Mouse (Mus musculus) erythroblast, embryonic 14.5 days (primary cell): ENCODE measurements around the gene Mzt1. TPM values are rescaled to one million over a fixed set of nuclear protein-coding genes. Genes with fewer than 3 reads are reported as not detected.
"Not testable (repeated sequence)": the region's sequence is repeated elsewhere in the genome, so short reads cannot be mapped to it uniquely, and the experiment has no call there.

Experiments used
- H3K27me3 ChIP-seq: 2 replicates; pipeline ENCODE4 v1.6.1; 2012; ENCODE audit warnings: inconsistent platforms; ENCODE audit not compliant: control insufficient read depth
- H3K36me3 ChIP-seq: 2 replicates; pipeline ENCODE4 v1.6.1; 2012; ENCODE audit warnings: mild to moderate bottlenecking, inconsistent platforms; ENCODE audit not compliant: control insufficient read depth
- H3K4me1 ChIP-seq: 2 replicates; pipeline ENCODE4 v1.6.1; 2012; ENCODE audit warnings: inconsistent platforms; ENCODE audit not compliant: control insufficient read depth
- H3K4me3 ChIP-seq: replicated peaks from 2 replicates; pipeline ENCODE3; 2012; ENCODE audit warnings: moderate library complexity, mild to moderate bottlenecking, inconsistent platforms
- H3K9me3 ChIP-seq: 2 replicates; pipeline ENCODE4 v1.6.1; 2012; ENCODE audit warnings: low read length, inconsistent platforms, mixed read lengths; ENCODE audit not compliant: control insufficient read depth
- GATA1 ChIP-seq: IDR thresholded peaks from 2 replicates; pipeline ENCODE4 v1.6.1; 2012; ENCODE audit warnings: low read length, inconsistent platforms, mixed read lengths
- TAL1 ChIP-seq: IDR thresholded peaks from 3 replicates; pipeline ENCODE4 v1.6.1; 2012; ENCODE audit warnings: low read length, inconsistent platforms, mixed read lengths
- polyA plus RNA-seq: library from polyadenylated mRNA; stranded (reverse); fragments of >175 nt; gene quantifications from 2 replicates; pipeline ENCODE4 v1.2.3, GENCODE M21; 2012

Gene Mzt1
- polyA plus RNA-seq, 1 experiment, result 2.3 TPM

DNA sequence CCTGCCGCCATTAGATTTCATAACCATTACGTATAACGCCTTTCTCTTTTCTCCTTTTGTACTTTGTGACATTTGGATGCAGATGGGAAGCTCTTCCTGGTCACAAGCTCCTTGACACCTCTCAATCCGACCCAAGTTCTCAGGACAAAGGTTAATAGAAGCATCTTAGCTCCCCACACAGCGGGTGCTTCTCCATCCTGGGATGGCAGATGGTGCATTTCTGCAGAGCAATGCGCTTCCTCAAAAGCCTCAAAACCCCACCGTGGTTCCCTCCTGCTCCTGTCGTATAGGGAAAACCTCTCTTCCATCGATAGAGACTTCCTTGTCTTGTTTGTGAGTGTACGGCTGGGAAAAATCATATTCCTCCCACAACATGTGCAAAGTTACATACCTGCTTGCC is 1.8 kb downstream of the Mzt1 start:
- no peak for TF ChIP-seq TAL1
- no peak for TF ChIP-seq GATA1
- H3K4me3 ChIP-seq, result peak overlapping the region; percentile 96
- peaks cover 35% of the 10 kb centered on the region for H3K36me3 ChIP-seq
- peaks cover 50% of the 10 kb centered on the region for H3K4me1 ChIP-seq
- no peaks in the 10 kb centered on the region for H3K9me3 ChIP-seq
- H3K27me3 ChIP-seq, result no peaks in the 10 kb centered on the region

- Histone ChIP-seq H3K4me3 (peak overlapping the region; percentile 96), H3K36me3 (peaks cover 35% of the 10 kb centered on the region), H3K9me3 (no peaks in the 10 kb centered on the region), H3K27me3 (no peaks in the 10 kb centered on the region), H3K4me1 (peaks cover 45% of the 10 kb centered on the region)
- TF ChIP-seq GATA1 (no peak), TAL1 (no peak)
These were observed 2.4 kb downstream of the Mzt1 start for GRCm38 (mm10) chr14:99043499-99043898.

- no peaks in the 10 kb centered on the region for H3K9me3 ChIP-seq
- TF ChIP-seq TAL1 (no peak), GATA1 (no peak)
- H3K4me1 ChIP-seq, result peaks cover 36% of the 10 kb centered on the region
- no peak overlapping the region for H3K4me3 ChIP-seq
- no peaks in the 10 kb centered on the region for H3K27me3 ChIP-seq
- peaks cover 45% of the 10 kb centered on the region for H3K36me3 ChIP-seq
These were observed 4.5 kb downstream of the Mzt1 start for GRCm38 (mm10) chr14:99041416-99041815.

DNA sequence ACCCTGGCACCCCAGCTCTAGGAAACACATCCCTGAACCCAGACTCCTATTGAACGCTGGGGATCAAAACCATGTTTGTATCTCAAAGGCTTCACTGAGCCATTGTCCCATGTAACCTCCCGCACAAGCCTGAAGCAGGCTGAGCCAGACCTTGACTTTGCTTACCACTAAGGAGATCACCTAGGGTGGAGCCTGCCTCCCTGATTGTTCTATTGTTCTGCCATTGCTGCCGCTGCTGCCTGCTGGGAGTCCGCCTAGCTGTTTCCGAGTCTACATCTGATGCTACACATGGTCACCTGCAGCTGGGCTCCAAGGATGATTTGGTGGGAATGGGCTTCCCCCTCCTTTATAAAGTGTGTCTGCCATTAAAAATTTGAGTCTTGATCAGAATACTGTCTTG is 6.6 kb downstream of the Mzt1 start:
- not testable (repeated sequence) for H3K4me3 ChIP-seq, H3K27me3 ChIP-seq, H3K9me3 ChIP-seq
- H3K36me3 ChIP-seq, result peaks cover 59% of the 10 kb centered on the region
- H3K4me1 ChIP-seq, result peaks cover 30% of the 10 kb centered on the region

- H3K9me3 ChIP-seq, result no peaks in the 10 kb centered on the region
- H3K4me1 ChIP-seq, result peaks cover 20% of the 10 kb centered on the region
- H3K4me3 ChIP-seq, result no peak overlapping the region
- peaks cover 62% of the 10 kb centered on the region for H3K36me3 ChIP-seq
- TF ChIP-seq GATA1, result no peak
- no peak for TF ChIP-seq TAL1
- H3K27me3 ChIP-seq, result no peaks in the 10 kb centered on the region
These were observed 8.2 kb downstream of the Mzt1 start for GRCm38 (mm10) chr14:99037703-99038102.

GRCm38 (mm10) chr14:99036039-99036438 is 9.9 kb downstream of the Mzt1 start:
- TF ChIP-seq GATA1, result no peak
- TF ChIP-seq TAL1, result no peak
- Histone ChIP-seq H3K9me3 (no peaks in the 10 kb centered on the region), H3K27me3 (no peaks in the 10 kb centered on the region), H3K4me1 (peaks cover 8% of the 10 kb centered on the region), H3K36me3 (peaks cover 67% of the 10 kb centered on the region), H3K4me3 (no peak overlapping the region)

- not testable (repeated sequence) for H3K27me3 ChIP-seq
- H3K36me3 ChIP-seq, result peaks cover 62% of the 10 kb centered on the region
These were observed 11.1 kb downstream of the Mzt1 start for GRCm38 (mm10) chr14:99034851-99035250.

DNA sequence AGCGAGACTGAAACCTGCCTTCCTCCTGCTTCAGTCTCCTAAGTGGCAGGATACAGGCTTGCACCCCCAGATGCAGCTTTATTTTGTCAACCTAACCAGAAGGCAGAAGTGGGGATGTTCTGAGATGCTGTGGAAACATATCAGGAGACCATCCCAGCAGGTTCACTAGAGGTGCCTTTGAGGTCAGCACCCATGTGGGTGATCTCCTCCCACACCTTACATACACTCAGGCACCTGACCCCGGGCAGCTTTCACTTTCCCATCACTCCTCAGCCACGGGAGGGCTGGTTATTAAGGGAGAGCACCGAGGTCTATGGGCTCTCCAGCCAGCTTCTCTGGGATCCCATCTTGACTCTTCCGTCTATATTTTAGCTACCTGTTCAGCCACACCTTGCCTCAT is 13.3 kb downstream of the Mzt1 start:
- Histone ChIP-seq H3K27me3 (no peaks in the 10 kb centered on the region), H3K9me3 (no peaks in the 10 kb centered on the region), H3K36me3 (peaks cover 41% of the 10 kb centered on the region), H3K4me3 (no peak overlapping the region), H3K4me1 (peaks cover under 1% of the 10 kb centered on the region)
- TF ChIP-seq GATA1 (no peak), TAL1 (no peak)

More at GRCm38 (mm10) chr14:99034851-99035250, 11.1 kb downstream of the Mzt1 start:
- H3K9me3 ChIP-seq, H3K4me1 ChIP-seq, H3K4me3 ChIP-seq: not testable (repeated sequence)

- Histone ChIP-seq H3K4me1 (no peaks in the 10 kb centered on the region), H3K27me3 (no peaks in the 10 kb centered on the region), H3K9me3 (peaks cover 3% of the 10 kb centered on the region), H3K4me3 (no peak overlapping the region), H3K36me3 (peaks cover 35% of the 10 kb centered on the region)
- TF ChIP-seq TAL1, result no peak
- TF ChIP-seq GATA1, result no peak
These were observed 14.5 kb downstream of the Mzt1 start for GRCm38 (mm10) chr14:99031337-99031873.

DNA sequence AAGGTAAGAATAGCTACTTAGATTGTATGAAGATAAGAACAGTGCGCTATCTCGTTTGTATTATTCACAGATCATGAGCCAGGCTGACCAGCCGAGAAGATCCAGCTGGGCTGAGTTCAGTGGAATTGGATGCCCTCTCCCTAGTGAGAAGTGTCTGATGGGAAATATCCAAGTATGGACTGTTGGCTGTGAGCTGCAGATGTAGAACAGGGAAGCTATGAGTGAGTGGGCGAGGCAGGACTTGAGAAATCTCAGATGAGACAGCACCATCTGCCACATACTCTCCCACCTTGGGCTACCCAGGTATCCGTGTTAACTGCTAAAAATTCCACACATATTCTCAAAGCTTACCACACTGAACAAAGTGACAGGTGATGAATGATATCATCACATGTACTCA is 15.9 kb downstream of the Mzt1 start:
- H3K27me3 ChIP-seq, result no peaks in the 10 kb centered on the region
- no peak overlapping the region for H3K4me3 ChIP-seq
- H3K36me3 ChIP-seq, result peaks cover 25% of the 10 kb centered on the region
- TF ChIP-seq TAL1 (no peak), GATA1 (no peak)
- peaks cover 3% of the 10 kb centered on the region for H3K9me3 ChIP-seq
- H3K4me1 ChIP-seq, result no peaks in the 10 kb centered on the region
